Mouse (Mus musculus) kidney, embryonic 14.5 days (tissue): ENCODE measurements around the gene 1110002E22Rik. TPM values are rescaled to one million over a fixed set of nuclear protein-coding genes. Genes with fewer than 3 reads are reported as not detected.
A peak's percentile ranks its signal among the peaks of the same experiment; 100 is the strongest.

Source experiments
- ATAC-seq: fragments of 200-750 bp; cut with Nextera tagmentation; 2 replicates; pipeline ENCODE4 v1.8.0; 2017; ENCODE audit warnings: moderate number of reproducible peaks, mild to moderate bottlenecking, moderate TSS enrichment, moderate library complexity; ENCODE audit not compliant: low FRiP score, low TSS enrichment
- H3K27ac ChIP-seq: fragments of 300-500 bp; sonication (generic); 2 replicates; pipeline ENCODE4 v1.5.1; 2014; ENCODE audit warnings: low read depth, mild to moderate bottlenecking, low read length, moderate library complexity, mixed read lengths
- H3K27me3 ChIP-seq: fragments of 300-500 bp; sonication (generic); 2 replicates; pipeline ENCODE4 v1.6.1; 2014; ENCODE audit warnings: mild to moderate bottlenecking, low read length; ENCODE audit not compliant: control insufficient read depth, insufficient read depth
- H3K36me3 ChIP-seq: fragments of 300-500 bp; sonication (generic); 2 replicates; pipeline ENCODE4 v1.6.1; 2014; ENCODE audit warnings: low read length, mixed read lengths; ENCODE audit not compliant: control insufficient read depth, insufficient read depth
- H3K4me1 ChIP-seq: fragments of 300-500 bp; sonication (generic); 2 replicates; pipeline ENCODE4 v1.6.1; 2014; ENCODE audit warnings: low read length, mixed read lengths; ENCODE audit not compliant: control insufficient read depth, insufficient read depth
- H3K4me2 ChIP-seq: fragments of 300-500 bp; sonication (generic); replicated peaks from 2 replicates; pipeline ENCODE4 v1.6.1; 2014; ENCODE audit warnings: low read depth, mild to moderate bottlenecking, low read length
- H3K4me3 ChIP-seq: fragments of 300-500 bp; sonication (generic); 2 replicates; pipeline ENCODE4 v1.5.1; 2014; ENCODE audit warnings: mild to moderate bottlenecking, low read length
- H3K9ac ChIP-seq: fragments of 300-500 bp; sonication (generic); 2 replicates; pipeline ENCODE4 v1.6.1; 2014; ENCODE audit warnings: low read depth, mild to moderate bottlenecking, low read length, moderate library complexity
- H3K9me3 ChIP-seq: fragments of 300-500 bp; sonication (generic); 2 replicates; pipeline ENCODE4 v1.6.1; 2016; ENCODE audit warnings: low read length; ENCODE audit not compliant: control insufficient read depth
- whole genome bisulfite sequencing: fragments of 180-500 bp; shearing (Covaris S2); extraction: QIAGEN DNeasy Blood & Tissue Kit; methylation state at CpG from one replicate; pipeline ENCODE4 v1.1.7; 2014; 5-methylcytosine and 5-hydroxymethylcytosine counted together
- polyA plus RNA-seq: library from polyadenylated mRNA; unstranded; fragments of >200 nt; fragmentation: Nextera tagmentation; extraction: Ambion mirVana; gene quantifications from 2 replicates; pipeline ENCODE4 v1.2.1, GENCODE M21; 2014

The 1110002E22Rik gene
- polyA plus RNA-seq = 0.38 and 0.39 TPM in 2 replicates

GRCm38 (mm10) chr3:138064732-138065645, at the start of gene 1110002E22Rik:
Gene 1110002E22Rik, plus strand, starts transcription at chr3:138065052.
- Histone ChIP-seq H3K4me1 (peaks cover 29% of the 10 kb centered on the region), H3K9ac (no peak within 1 kb of the TSS), H3K4me3 (no peak within 1 kb of the TSS), H3K27me3 (no peaks in the 10 kb centered on the region), H3K9me3 (no peaks in the 10 kb centered on the region), H3K36me3 (no peaks in the 10 kb centered on the region), H3K27ac (peak within 1 kb of the TSS; percentile 47; the same call in 1 of the 2 replicates), H3K4me2 (peak within 1 kb of the TSS; percentile 33)
- ATAC-seq = no peak; the same call in 1 of the 2 replicates
- 75% methylated on average over 33 of the region's 33 CpGs for WGBS

DNA sequence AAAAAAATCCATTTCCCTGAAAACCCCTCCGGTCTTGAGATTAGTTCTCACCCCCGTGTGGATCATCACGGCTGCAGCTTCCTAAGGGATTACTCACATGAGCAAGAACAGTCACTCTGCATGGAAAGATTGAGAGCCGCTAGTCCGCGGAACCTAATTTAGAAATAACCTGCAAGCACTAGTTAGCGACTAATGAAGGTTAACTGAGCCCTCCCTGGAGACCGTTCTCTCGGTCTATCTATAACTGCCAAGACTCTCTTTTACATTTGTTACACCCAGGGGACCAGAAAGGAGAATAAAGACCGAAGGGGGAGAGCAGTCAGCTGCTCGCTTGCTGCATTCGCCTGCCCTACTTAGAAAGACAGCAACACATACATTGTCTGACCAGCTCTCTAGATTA, 48.0 kb upstream of the 1110002E22Rik start:
- H3K4me3 ChIP-seq = no peak overlapping the region
- no peak overlapping the region for H3K9ac ChIP-seq
- H3K27me3 ChIP-seq = no peaks in the 10 kb centered on the region
- ATAC-seq = no peak
- H3K27ac ChIP-seq = no peak overlapping the region
- 70% methylated on average over 12 of the region's 12 CpGs for WGBS
- H3K4me2 ChIP-seq = no peak overlapping the region
- no peaks in the 10 kb centered on the region for H3K4me1 ChIP-seq
- H3K9me3 ChIP-seq = 0 out of 2 replicates have a peak, but pooled peaks cover 3% of the 10 kb centered on the region
- no peaks in the 10 kb centered on the region for H3K36me3 ChIP-seq

- 0 out of 2 replicates have a peak, but pooled peaks cover 3% of the 10 kb centered on the region for H3K4me1 ChIP-seq
- H3K4me2 ChIP-seq = no peak overlapping the region
- no peak overlapping the region for H3K27ac ChIP-seq
- H3K27me3 ChIP-seq = no peaks in the 10 kb centered on the region
- H3K9ac ChIP-seq = no peak overlapping the region
- no peak overlapping the region for H3K4me3 ChIP-seq
- 65% methylated on average over 4 of the region's 4 CpGs for WGBS
- H3K9me3 ChIP-seq = 0 out of 2 replicates have a peak, but pooled peaks cover 3% of the 10 kb centered on the region
- H3K36me3 ChIP-seq = no peaks in the 10 kb centered on the region
- ATAC-seq = no peak
Measured at GRCm38 (mm10) chr3:138022003-138022402, 42.8 kb upstream of the 1110002E22Rik start.

DNA sequence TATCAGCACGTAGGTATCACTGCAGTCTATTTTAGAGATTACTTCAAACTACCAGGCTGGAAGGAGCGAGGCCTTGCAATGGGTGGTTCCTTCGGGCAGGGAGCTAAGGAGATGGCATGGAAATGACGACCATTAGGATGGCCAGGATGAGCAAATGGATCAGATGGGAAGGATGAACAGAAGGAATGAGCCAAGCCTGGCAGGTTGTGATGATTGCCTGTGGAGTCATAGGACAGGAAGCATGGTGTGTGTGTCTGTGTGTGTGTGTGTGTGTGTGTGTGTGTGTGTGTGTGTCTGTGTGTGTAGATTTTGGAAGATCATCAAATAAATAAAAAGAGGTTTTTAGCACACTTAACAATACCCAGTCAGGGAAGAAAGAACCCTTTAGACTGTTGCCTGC, 42.2 kb upstream of the 1110002E22Rik start:
- no peak overlapping the region for H3K4me3 ChIP-seq
- H3K9ac ChIP-seq = no peak overlapping the region
- 85% methylated on average over 4 of the region's 4 CpGs for WGBS
- H3K9me3 ChIP-seq = 0 out of 2 replicates have a peak, but pooled peaks cover 3% of the 10 kb centered on the region
- H3K27me3 ChIP-seq = no peaks in the 10 kb centered on the region
- ATAC-seq = no peak
- H3K4me1 ChIP-seq = 0 out of 2 replicates have a peak, but pooled peaks cover 3% of the 10 kb centered on the region
- no peak overlapping the region for H3K27ac ChIP-seq
- H3K36me3 ChIP-seq = no peaks in the 10 kb centered on the region
- H3K4me2 ChIP-seq = no peak overlapping the region

- Histone ChIP-seq H3K4me3 (no peak overlapping the region), H3K9ac (no peak overlapping the region), H3K4me1 (0 out of 2 replicates have a peak, but pooled peaks cover 3% of the 10 kb centered on the region), H3K27me3 (no peaks in the 10 kb centered on the region), H3K4me2 (no peak overlapping the region), H3K27ac (no peak overlapping the region), H3K36me3 (no peaks in the 10 kb centered on the region), H3K9me3 (no peaks in the 10 kb centered on the region)
- WGBS = 66% methylated on average over 10 of the region's 10 CpGs
- no peak for ATAC-seq
Measured at GRCm38 (mm10) chr3:138026286-138026685, 38.6 kb upstream of the 1110002E22Rik start.

DNA sequence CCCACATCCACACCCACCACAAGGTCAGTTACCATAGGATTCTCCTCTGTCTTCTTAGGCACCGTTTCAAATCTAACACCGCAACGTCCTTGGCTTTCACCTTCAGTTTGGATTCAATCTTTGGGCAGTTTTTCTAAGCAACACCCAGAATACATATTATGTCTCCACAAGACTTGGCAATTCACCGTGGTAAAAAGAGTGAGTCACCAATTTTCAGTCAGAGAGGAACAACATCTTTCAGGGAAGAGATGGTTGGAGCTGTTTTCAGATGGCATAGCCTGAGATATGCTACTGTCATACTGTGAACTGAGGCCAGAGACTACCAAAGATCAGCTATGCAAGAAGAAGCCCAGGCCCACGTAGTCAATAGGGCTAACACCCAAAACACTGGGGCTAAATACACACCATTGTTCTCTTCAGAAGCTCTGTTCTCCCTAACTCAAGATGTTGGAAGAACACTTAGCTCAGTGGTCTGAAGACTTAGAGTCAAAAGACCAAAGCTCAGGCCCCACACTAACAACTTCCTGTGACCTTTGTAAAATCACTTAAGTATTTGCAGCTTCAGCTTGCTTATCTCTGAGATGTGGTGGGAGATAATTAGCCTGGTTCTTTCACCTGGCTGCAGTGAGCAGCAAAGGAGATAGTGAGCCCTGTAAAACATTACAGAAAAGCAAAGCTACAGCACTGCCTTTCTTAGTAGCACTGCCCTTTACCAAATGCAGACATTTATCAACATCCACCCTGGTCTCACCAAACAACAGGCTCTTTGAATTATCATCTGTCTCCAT, 37.1 kb upstream of the 1110002E22Rik start:
- H3K36me3 ChIP-seq = no peaks in the 10 kb centered on the region
- H3K4me3 ChIP-seq = no peak overlapping the region
- no peaks in the 10 kb centered on the region for H3K27me3 ChIP-seq
- no peak overlapping the region for H3K27ac ChIP-seq
- no peaks in the 10 kb centered on the region for H3K9me3 ChIP-seq
- WGBS = 79% methylated on average over 5 of the region's 5 CpGs
- H3K4me2 ChIP-seq = no peak overlapping the region
- ATAC-seq = no peak
- H3K4me1 ChIP-seq = no peaks in the 10 kb centered on the region
- no peak overlapping the region for H3K9ac ChIP-seq

- WGBS = 79% methylated on average over 5 of the region's 5 CpGs
- H3K4me1 ChIP-seq = no peaks in the 10 kb centered on the region
- ATAC-seq = no peak
Measured at GRCm38 (mm10) chr3:138029351-138029750, 35.5 kb upstream of the 1110002E22Rik start.

DNA sequence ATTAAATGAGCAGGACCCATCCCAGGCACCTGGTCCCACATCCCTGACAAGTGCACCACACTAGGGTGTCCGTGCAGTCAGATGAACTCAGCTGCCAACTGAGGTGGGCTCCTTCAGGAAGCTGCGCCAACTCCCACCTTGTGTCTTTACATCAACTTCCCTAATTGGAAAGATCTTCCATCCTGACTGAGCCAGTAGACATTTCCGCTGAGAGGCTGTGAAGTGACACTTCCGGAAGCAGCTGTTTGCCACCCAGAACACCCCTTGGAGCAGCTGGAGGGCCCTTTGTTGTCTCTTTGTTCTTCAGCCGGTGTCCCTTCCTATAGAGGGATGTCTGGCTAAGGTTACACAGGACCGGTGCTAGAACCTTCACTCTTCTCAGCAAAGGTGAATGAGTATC, 34.3 kb upstream of the 1110002E22Rik start:
- no peaks in the 10 kb centered on the region; the same call in 1 of the 2 replicates for H3K27me3 ChIP-seq
- no peaks in the 10 kb centered on the region for H3K36me3 ChIP-seq
- no peaks in the 10 kb centered on the region for H3K9me3 ChIP-seq
- no peak overlapping the region for H3K9ac ChIP-seq
- no peaks in the 10 kb centered on the region for H3K4me1 ChIP-seq
- WGBS = 79% methylated on average over 6 of the region's 6 CpGs
- H3K4me3 ChIP-seq = no peak overlapping the region
- H3K27ac ChIP-seq = no peak overlapping the region
- ATAC-seq = no peak
- no peak overlapping the region for H3K4me2 ChIP-seq

More at GRCm38 (mm10) chr3:138029351-138029750, 35.5 kb upstream of the 1110002E22Rik start:
- no peak overlapping the region for H3K9ac ChIP-seq
- H3K4me3 ChIP-seq = no peak overlapping the region
- no peak overlapping the region for H3K4me2 ChIP-seq
- no peaks in the 10 kb centered on the region for H3K9me3 ChIP-seq
- H3K27me3 ChIP-seq = no peaks in the 10 kb centered on the region; the same call in 1 of the 2 replicates
- H3K36me3 ChIP-seq = no peaks in the 10 kb centered on the region
- no peak overlapping the region for H3K27ac ChIP-seq
